Mouse (Mus musculus): ENCODE data around the gene Stard10.

Stard10 gene

GRCm38 (mm10) chr7:101332045-101332831 is 15.4 kb downstream of the Stard10 start:
- DNase-seq, result no peak

GRCm38 (mm10) chr7:101335228-101335627 is 18.3 kb downstream of the Stard10 start:
- no peak for DNase-seq

GRCm38 (mm10) chr7:101336686-101337085 is 19.8 kb downstream of the Stard10 start:
- DNase-seq, result no peak

GRCm38 (mm10) chr7:101337401-101337800 is 20.5 kb downstream of the Stard10 start:
- DNase-seq, result no peak

- DNase-seq, result no peak
Observed at GRCm38 (mm10) chr7:101341405-101341804, 24.5 kb downstream of the Stard10 start.

GRCm38 (mm10) chr7:101343135-101343534 is 26.2 kb downstream of the Stard10 start:
- DNase-seq, result no peak

GRCm38 (mm10) chr7:101344892-101345291 is 28.0 kb downstream of the Stard10 start:
- no peak for DNase-seq

GRCm38 (mm10) chr7:101346991-101347390 is 30.1 kb downstream of the Stard10 start:
- DNase-seq, result no peak

- peak; percentile 37 for DNase-seq
Observed at GRCm38 (mm10) chr7:101347767-101348270, 30.9 kb downstream of the Stard10 start, which contains the start of gene Arap1. Arap1 (plus strand) TSS chr7:101348067.

- DNase-seq, result no peak
Observed at GRCm38 (mm10) chr7:101348312-101348711, 31.4 kb downstream of the Stard10 start.

- DNase-seq, result peak; percentile 28
Observed at GRCm38 (mm10) chr7:101349861-101350260, 33.0 kb downstream of the Stard10 start.

GRCm38 (mm10) chr7:101352404-101352803 is 35.5 kb downstream of the Stard10 start:
- DNase-seq, result no peak

GRCm38 (mm10) chr7:101354423-101354822 is 37.5 kb downstream of the Stard10 start:
- DNase-seq, result no peak

GRCm38 (mm10) chr7:101355551-101356100 is 38.7 kb downstream of the Stard10 start:
- DNase-seq, result no peak

- no peak for DNase-seq
Observed at GRCm38 (mm10) chr7:101356868-101357267, 40.0 kb downstream of the Stard10 start.

- no peak for DNase-seq
Observed at GRCm38 (mm10) chr7:101360406-101360805, 43.5 kb downstream of the Stard10 start.

- no peak for DNase-seq
Observed at GRCm38 (mm10) chr7:101361021-101361420, 44.1 kb downstream of the Stard10 start.

- DNase-seq, result no peak
Observed at GRCm38 (mm10) chr7:101361767-101362166, 44.9 kb downstream of the Stard10 start.

- no peak for DNase-seq
Observed at GRCm38 (mm10) chr7:101362791-101363191, 45.9 kb downstream of the Stard10 start.

- no peak for DNase-seq
Observed at GRCm38 (mm10) chr7:101363914-101364313, 47.0 kb downstream of the Stard10 start.

GRCm38 (mm10) chr7:101367901-101368852 is 51.3 kb downstream of the Stard10 start:
- no peak for DNase-seq

- no peak for DNase-seq
Observed at GRCm38 (mm10) chr7:101369666-101370065, 52.8 kb downstream of the Stard10 start.

- DNase-seq, result no peak
Observed at GRCm38 (mm10) chr7:101373082-101373481, 56.2 kb downstream of the Stard10 start.

All from right cerebral cortex, postnatal 25 days (tissue).